Mouse (Mus musculus): ENCODE data around the gene Hist1h1a.
"Not testable (repeated sequence)": the region's sequence is repeated elsewhere in the genome, so short reads cannot be mapped to it uniquely, and the experiment has no call there.

The Hist1h1a gene

DNA sequence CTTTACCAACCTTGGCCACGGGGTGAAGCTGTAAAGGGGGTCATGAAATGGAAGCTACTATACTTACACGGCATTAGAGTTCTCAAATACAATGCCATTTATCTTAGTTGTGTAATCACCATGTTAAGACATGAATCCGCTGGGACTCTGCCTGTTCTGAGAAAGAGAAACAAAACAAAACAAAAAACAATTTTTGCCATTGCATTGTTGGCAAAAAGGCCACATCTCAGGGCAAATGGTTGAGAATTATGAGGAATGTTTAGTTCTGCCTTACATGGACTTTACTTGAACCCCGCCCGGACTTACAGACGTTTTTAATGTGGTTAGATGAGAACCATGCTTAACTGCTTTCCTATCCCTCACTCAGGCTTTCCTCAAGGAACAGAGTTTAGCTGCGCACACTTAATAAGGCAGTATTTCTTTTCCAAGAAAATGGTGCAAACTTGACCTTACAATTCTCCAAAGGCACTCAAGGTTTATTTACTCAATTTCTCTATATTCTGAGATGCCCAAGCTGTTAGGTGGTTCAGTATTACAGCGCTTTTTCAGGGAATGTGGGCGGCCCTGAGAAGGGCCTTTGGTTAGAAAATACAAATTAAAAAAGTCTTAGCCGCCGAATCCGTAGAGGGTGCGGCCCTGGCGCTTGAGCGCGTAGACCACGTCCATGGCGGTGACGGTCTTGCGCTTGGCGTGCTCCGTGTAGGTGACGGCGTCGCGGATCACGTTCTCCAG is 3.1 kb upstream of the Hist1h1a start:
- DNase-seq: no peak

DNA sequence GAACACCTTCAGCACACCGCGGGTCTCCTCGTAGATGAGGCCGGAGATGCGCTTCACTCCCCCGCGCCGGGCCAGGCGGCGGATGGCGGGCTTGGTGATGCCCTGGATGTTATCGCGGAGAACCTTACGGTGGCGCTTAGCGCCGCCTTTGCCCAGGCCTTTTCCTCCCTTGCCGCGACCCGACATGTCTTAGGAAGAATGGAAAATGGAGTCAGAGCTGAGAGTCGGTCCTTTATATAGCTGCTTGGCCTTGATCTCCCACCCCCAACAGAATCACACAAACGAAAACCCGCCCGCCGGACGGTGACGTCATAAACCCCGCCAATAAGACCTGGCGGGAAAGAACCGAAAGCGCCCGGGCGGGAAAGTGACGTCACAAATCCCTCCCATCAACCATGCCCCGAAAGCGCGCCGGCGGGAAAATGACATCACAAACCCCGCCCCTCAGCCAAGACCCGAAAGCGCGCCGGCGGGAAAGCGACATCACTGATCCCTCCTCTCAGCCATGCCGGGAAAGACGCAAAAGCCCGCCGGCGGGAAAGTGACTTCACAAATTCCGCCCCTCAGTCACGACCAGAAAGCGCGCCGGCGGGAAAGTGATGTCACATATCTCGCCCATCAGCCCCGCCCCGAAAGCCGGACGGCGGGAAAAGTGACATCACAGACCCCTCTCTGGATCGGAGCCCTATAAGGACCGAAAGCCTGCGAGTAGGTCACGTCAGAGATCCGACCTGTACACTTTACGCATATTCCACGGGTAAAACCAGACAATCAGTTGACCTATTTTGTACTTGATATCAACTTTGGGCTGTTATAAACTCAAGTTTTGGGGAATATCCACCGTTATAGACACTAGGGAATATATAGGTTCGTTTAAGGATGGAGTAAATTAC is 2.2 kb upstream of the Hist1h1a start, which contains the start of gene Hist1h4a:
Gene Hist1h4a, minus strand, starts transcription at position 259 of the 893 bp plus-strand sequence.
- DNase-seq: peak; percentile 96 to 98

DNA sequence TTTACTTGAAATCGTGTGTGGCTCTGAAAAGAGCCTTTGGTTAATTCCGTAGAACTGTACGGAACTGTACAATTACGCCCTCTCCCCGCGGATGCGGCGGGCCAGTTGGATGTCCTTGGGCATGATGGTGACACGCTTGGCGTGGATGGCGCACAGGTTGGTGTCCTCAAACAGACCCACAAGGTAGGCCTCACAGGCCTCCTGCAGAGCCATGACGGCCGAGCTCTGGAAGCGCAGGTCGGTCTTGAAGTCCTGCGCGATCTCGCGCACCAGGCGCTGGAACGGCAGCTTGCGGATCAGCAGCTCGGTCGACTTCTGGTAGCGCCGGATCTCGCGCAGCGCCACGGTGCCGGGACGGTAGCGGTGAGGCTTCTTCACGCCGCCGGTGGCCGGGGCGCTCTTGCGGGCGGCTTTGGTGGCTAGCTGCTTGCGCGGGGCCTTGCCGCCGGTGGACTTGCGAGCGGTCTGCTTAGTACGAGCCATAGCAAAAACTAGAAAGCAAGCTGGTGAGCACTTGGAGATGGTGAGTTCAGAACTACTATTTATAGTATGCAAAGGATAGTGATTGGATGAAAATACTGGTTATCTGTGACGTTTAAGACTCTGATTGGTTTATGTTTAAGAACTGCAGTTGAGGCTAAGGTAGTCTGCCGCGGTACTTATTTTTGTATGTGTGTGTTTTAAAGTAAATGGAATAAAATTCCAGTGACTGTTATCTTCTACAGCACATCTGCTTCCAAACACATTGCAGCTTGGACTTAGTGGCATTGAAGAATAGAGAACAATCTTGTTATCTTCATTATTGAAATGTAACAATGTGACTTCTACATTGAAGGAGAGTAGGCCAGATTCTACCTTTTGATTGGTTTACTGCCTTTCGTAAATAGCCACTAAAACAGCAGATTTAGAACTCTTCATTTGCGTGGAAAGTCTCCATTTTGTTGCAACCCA is 1.3 kb upstream of the Hist1h1a start, which contains the start of gene Hist1h3a:
Gene Hist1h3a, minus strand, starts transcription at position 516 of the 951 bp plus-strand sequence.
- peak; percentile 34 to 42 for DNase-seq

DNA sequence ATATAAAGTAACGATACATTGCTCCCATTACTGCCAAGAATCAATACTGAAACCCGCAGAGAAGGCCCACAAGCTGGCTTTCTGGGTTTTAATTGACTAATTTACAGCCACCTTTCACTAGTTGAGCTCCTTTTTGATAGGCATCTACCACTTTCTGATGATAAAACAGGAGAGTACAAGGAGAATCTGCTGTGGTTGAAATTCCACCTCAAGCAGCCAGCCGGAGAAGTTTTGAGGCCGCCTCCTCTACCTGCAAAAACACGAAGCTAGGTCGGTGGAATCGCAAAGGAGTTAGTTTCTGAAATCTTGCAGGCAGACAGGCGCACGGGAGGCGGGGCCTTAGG is 252 bp upstream of the Hist1h1a start:
- DNase-seq: no peak

DNA sequence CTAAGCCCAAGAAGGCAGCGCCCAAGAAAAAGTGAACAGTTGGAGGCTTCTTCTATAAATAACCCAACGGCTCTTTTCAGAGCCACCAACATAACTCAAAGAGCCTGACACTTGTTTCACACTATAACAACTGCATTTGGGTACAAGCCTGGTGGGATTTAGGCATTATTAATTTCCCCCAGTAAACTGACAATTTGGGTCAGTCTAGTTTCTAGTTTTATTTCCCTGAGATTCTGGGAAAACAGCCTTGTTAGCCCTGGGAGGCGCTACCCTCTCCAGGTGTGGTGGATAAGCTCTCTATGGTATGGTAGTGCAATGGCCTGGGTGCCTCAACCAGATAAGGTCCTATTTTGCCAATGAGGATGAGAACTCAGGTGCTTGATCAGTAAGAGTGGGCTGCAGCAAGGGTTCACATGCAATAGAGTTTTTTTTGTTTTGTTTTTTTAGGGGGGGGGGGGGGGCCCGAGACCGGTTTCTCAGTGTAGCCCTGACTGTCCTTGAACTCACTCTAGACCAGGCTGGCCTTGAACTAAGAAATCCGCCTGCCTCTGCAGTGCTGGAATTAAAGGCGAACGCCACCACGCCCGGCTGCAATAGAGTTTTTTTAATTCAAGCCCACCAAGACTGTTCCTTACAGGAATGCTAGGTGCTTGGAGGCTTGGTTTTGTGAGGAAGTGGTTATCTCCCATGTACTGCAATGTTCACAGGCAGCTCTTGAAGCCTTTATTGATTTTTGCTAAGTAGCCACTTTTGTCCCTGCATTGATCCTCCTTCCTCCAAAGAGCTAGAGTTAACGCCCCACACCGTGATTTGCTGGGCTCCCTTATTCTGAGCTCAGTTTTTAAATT is 1.1 kb downstream of the Hist1h1a start:
- no peak for DNase-seq

DNA sequence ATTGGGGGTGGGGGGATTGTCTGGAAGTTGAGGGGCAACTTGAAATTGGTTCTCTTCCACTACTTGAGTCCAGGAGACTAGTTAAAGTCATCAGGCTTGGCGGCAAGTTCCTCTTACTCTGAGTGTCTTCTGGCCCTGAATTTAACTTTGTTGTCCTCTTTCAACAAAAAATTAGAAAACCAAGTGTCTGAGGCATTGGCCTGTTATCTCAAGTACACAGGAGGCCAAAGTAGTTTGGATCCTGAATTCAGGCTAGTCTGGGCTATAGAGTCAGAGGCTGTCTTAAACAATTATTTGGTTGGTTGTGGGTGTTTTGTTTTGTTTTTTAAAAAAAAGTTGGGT is 1.7 kb downstream of the Hist1h1a start:
- DNase-seq: no peak

DNA sequence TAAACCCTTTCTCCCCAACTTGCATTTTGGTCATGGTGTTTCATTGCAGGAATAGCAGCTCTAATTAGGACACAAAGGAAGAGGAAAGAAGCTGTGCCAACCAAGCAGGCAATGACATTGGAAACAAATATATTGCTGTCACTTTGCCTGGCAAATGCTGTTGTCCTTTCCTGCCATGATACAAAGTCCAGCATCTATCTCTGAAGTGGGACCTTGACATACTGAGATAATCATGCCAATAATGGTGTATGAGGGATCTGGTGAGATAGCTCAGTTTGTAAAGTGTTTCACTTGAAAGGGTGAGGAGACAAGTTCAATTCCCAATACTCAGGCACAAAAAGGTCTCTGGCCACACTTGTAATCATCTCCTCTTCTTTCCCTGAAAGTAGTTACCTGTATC is 3.3 kb downstream of the Hist1h1a start:
- no peak for DNase-seq

DNA sequence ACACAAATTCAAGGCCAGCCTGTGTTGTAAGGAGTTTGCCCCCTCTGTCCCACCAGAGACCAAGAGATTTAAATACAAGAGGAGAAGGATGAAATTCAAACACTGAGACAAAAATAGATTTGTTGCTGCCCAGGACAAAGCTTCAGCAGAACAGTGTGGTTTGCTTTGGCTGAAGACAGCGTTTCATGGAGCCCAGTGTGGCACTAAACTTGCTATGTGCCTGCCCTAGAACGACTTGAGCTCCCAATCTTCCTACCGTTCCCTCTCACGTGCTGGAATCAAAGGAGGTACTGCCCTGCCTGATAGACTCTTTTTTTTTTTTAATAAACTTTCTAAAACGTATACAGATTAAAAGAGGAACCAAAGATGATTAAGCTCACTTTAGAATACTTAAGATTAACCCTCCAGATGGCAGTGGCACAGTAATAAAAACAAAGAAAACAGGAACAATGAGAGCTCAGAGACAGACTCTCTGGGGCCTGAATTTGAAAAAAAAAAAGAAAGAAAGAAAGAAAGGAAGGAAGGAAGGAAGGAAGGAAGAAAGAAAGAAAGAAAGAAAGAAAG is 5.5 kb downstream of the Hist1h1a start:
- no peak for DNase-seq

DNA sequence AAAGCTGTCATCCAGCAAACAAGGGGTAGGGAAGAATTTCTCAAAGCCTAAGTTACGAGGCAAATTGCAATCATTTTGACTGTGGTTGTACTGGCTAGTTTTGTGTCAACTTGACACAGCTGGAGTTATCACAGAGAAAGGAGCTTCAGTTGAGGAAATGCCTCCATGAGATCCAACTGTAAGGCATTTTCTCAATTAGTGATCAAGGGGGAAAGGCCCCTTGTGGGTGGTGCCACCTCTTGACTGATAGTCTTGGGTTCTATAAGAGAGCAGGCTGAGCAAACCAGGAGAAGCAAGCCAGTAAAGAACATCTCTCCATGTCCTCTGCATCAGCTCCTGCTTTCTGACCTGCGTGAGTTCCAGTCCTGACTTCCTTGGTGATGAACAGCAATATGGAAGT is 6.1 kb downstream of the Hist1h1a start, which contains the start of gene Trim38:
Gene Trim38, plus strand, starts transcription at position 301 of the 400 bp plus-strand sequence.
- not testable (repeated sequence) for DNase-seq

DNA sequence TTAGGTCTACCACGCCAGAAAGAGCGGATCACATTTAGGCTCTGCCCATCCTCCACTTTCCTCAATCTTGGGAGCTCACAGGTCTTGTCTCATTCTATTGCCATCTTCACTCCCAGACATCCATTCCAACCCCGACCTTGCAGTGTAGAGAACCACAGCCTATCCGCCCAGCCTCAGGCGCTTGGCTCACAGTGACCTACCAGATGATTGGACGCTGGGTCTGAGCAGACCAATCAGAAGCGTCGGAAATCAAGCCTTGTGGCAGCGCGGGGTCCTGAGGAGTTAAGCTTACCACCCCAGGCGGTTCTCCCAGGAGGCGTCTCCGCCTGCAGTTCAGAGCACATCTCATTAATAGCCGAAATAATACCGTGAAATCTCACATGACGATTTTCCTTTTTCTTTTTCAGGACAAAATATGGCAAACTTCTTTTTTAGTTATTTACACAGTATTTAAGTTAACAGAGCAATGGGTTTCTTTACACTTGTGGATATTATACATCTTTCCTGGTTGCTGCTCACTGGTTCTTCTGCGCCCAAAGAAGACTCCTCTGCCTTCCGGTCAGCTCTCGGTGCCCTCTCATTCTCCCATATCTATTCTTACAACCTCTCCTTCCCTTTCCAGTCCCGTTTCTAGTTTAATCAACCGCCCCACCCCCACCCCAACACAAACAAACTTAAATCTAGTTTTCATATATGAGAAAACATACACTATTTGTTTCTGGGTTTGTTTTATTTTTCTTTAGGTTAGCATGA is 9.3 kb downstream of the Hist1h1a start:
- DNase-seq: peak in 1 of 2 experiments; percentile 8

DNA sequence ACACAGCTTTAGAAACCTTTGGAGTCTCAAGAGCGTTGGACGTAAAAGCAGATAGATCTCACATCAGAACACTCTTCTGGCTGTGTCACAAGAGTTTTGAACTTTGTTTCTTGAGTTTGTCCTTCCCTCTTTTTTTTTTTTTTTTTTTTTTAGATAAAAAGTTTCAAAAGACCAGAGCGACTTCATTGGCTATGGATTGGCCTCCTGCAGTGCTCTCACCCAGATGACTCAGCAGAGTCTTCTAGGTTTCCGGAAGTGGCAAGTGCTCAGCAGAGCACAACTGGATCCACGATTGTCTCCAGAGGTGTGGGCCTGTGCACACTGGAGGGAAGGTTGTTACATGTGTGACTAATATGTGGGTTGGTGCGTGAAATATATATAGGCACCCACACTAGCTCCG is 14.9 kb downstream of the Hist1h1a start:
- DNase-seq: no peak

DNA sequence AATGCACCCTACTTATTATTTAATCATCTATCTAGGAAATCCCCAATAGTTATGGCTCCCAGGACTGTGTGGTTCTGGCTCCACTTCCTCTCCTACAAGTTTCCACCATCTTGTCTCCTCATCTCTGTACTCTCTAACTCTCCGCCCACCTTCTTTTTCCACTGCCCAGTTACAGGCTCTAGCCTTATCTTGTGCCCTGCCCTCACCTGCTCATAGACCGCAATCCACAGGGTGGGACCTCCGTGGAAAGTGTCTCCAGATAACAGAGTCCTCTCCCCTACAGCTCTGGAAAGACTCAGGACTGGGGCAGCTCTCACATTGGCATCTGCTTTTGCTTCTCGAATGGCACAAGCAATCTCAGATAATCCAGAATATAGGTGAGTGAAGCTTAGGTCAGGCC is 15.6 kb downstream of the Hist1h1a start:
- DNase-seq: no peak

DNA sequence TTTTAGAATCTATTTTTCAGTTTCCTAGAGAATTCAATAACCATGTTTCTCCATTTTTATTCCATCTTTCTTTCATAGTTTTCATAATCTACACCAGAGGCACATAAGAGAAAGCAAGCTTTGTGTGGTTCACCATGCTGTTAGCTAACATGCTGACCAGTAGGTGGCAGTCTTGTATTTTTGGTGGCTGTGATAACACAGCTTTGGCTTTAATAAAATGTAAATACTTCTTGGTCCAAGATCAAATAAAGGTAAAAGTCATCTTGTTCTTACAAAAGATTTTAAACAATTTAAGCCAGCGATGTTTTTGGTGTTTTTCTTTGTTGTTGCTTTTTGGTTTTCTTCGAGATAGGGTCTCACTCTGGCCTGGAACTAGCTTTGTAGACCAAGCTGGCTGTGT is 29.1 kb downstream of the Hist1h1a start:
- peak; percentile 22 to 44 for DNase-seq

DNA sequence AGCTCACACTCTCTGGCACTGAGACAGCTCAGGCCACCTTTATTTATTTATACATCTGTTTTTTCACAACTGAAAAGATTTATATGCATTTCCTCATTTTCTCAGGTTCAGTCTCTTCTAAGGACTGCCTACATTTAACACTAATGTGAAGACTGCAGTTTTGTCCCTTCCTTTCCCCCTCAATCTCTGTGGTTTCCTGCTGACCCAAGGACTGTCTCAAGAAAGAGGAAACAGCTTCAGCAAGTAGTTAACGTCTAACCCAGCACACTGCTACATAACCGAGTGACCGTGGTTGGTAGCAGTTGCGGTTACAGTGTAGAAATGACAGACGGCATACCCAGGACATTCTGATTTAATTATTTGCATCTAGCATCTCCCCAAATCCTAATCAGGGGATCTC is 35.9 kb downstream of the Hist1h1a start:
- DNase-seq: no peak

DNA sequence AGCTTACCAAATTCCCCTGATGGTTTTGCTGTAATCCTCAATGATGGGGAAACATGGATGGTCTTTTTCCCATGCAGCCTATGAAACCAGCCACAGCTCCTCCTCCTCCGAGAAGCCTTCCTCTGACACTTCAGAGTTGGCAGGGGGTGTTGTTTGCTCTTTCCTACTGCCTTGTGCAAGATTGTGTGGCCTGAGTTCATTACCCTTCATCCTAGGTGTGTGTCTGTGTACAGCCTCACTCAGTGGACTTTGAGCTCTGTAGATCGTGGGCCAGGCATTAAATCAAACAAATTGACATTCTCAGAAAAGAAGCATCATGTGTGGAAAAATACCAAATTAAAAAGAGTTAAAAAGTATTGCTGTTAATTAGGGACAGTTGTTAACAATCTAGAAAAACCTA is 41.1 kb downstream of the Hist1h1a start:
- DNase-seq: no peak

DNA sequence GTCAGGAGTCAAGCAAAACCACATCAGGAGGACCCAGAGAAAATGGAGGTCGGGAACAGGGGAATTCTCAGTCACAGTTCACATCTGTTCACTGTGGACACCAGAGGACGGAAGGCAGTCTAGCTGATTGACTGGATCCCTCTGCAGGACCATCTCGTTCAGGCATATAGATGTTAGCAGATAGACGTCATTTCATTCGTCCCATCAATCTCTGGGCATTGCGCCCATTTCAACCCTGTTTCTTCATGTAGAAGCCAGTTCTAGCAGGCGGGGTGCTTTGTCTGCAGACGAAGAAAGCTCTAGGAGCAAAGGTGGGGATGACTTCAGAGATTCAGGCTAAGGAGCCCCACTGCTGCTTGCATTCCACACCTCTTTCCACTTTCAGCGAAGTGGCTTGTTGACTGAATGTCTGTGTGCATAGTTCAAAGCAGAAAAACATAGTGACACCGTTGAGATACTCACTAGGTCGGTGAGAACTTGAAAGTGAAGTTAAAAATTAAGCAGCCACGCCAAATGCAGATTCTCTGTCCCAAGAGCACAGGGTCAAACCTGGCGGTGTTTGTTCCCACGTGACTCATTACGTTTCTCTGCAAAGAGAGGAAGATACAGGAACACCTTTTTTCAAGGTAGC is 43.1 kb downstream of the Hist1h1a start, which contains the start of gene Slc17a2:
Gene Slc17a2, plus strand, starts transcription at position 572 of the 631 bp plus-strand sequence.
- peak in 1 of 2 experiments; percentile 24 for DNase-seq
